Mouse (Mus musculus): Measurements from ENCODE around the gene Synpo2. TPM values are rescaled to one million over a fixed set of nuclear protein-coding genes. Genes with fewer than 3 reads are reported as not detected.

Synpo2 gene
- total and polyA plus RNA-seq, 2 experiments from 2014 or later: 1.6 to 2.5 TPM

DNA sequence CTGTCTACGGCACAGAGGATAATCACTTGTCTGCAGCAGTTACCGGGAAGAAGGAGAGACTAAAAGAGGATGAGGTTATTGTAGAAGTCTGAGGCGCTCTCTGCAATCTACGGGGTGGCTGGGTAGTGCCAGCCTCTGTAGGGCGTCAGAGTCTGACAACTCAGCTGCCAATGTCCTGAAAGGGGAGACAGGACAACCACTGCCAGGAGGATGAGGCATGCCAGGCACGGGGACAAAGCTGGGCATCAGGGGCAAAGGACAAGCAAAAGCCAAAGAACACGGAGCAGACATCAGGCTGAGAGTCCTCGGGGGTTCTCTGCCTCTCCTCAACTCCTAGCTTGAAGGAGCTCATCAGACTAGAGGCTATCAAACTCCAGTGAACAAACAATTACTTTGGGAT, 82.6 kb downstream of the Synpo2 start:
- no peak overlapping the region for H3K9ac ChIP-seq
- H3K4me2 ChIP-seq (ENCODE audit: low read depth): no peak overlapping the region
- H3K27me3 ChIP-seq (ENCODE audit: insufficient read depth, low read length): no peaks in the 10 kb centered on the region
- no peak for ATAC-seq
- no peak overlapping the region for H3K27ac ChIP-seq (ENCODE audit: low read depth, low read length)
- no peak overlapping the region for H3K4me3 ChIP-seq (ENCODE audit: low read depth, low read length)
- H3K9me3 ChIP-seq (ENCODE audit: low read length): no peaks in the 10 kb centered on the region
- TF ChIP-seq CTCF (IDR thresholded peaks at IDR 0.05; ENCODE audit: low read depth): no peak
- no peak for DNase-seq
- H3K4me1 ChIP-seq (ENCODE audit: insufficient read depth): no peaks in the 10 kb centered on the region
- no peaks in the 10 kb centered on the region for H3K36me3 ChIP-seq (ENCODE audit: insufficient read depth)
- 83% methylated on average over 8 of the region's 8 CpGs for WGBS

DNA sequence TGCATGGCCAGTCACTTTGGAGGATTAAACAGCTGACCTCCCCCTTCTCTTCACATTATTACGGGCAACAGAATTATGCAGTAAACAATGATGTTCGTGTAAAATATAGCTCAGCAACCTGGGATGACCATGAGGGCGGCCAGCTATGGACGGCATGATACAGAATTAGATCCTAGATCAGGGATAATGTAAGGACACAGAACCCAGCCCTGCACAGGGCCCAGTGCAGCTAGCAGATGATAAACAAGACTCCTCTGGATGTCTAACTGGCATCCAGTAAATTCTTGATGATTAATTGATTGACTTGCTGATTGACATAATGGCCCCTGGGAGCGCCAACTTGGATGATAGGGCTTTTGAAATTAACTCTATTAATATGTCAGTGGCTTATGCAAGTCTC, 83.0 kb downstream of the Synpo2 start:
- H3K4me1 ChIP-seq (ENCODE audit: insufficient read depth): no peaks in the 10 kb centered on the region
- no peak overlapping the region for H3K4me2 ChIP-seq (ENCODE audit: low read depth)
- H3K27me3 ChIP-seq (ENCODE audit: insufficient read depth, low read length): no peaks in the 10 kb centered on the region
- H3K9me3 ChIP-seq (ENCODE audit: low read length): no peaks in the 10 kb centered on the region
- WGBS: 91% methylated on average over 5 of the region's 5 CpGs
- DNase-seq (no peak), ATAC-seq (no peak)
- H3K36me3 ChIP-seq (ENCODE audit: insufficient read depth): no peaks in the 10 kb centered on the region
- no peak overlapping the region for H3K9ac ChIP-seq
- H3K4me3 ChIP-seq (ENCODE audit: low read depth, low read length): no peak overlapping the region
- no peak overlapping the region for H3K27ac ChIP-seq (ENCODE audit: low read depth, low read length)
- no peak for TF ChIP-seq CTCF (IDR thresholded peaks at IDR 0.05; ENCODE audit: low read depth)

DNA sequence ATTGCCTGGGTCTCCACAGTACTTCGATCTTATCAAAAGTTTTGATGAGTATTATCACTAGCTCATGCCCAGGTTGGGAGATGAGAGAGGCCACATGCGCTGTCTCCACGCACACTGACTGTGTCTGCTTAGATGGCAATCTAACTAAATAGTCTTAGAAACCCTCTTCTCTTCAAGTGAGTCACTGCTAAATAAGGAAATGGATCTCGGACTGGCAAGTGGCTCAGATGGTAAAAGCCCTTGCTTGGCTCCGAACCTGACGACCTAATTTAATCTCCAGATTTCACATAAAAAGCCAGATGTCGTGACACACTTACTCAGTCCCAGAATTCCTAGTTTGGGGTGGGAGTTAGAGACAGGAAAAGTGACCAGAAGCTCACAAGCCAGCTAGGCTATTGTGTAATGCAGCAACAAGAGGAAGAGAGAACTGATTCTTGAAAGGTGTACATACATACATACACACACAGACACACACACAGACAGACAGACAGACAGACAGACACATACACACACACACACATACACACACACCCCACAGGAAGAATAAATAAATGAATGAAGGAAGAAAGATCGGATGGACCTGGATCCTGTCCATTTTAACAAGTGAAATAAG, 85.3 kb downstream of the Synpo2 start:
- no peak overlapping the region for H3K27ac ChIP-seq (ENCODE audit: low read depth, low read length)
- WGBS: 71% methylated on average over 8 of the region's 8 CpGs

DNA sequence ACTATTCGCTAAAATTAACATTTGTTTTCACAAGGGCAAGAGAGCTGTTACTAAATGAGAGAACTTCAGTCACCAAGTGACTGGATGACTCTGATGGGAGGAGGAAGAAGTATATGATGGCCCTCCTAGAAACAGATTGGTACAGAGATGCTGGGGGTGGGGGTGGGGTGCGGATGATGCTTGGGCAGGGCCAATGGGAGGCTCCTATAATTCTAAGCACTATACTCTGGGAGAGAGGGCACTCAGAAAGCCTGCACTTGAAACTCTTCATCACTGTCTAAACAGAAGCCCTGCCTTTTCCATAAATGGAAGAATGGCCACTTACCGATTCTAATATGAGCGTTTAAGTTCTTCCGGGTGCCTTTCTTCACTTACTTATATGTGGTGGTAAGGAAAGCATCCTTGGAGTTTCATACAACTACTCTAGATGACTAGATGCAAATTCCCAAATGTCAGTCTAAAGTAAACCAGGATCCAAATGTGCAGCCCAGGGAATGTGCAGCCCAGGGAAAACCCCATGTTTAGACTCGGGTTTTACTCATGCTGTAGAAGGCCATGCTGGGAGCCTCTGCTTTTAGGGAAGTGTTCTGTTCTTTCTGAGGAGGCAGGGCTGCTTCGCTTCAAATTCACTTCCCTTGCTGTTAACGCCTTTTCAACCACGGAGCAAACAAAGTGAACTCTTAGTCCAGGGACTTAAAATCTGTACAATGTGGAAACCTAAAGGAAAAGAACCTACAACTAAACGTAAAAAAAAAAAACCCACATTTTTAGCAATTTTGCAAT, 86.4 kb downstream of the Synpo2 start:
- 72% methylated on average over 10 of the region's 10 CpGs for WGBS
- Histone ChIP-seq H3K4me2 (ENCODE audit: low read depth) (no peak overlapping the region), H3K36me3 (ENCODE audit: insufficient read depth) (no peaks in the 10 kb centered on the region), H3K27ac (ENCODE audit: low read depth, low read length) (no peak overlapping the region), H3K9me3 (ENCODE audit: low read length) (no peaks in the 10 kb centered on the region), H3K4me1 (ENCODE audit: insufficient read depth) (no peaks in the 10 kb centered on the region), H3K4me3 (ENCODE audit: low read depth, low read length) (no peak overlapping the region), H3K27me3 (ENCODE audit: insufficient read depth, low read length) (no peaks in the 10 kb centered on the region), H3K9ac (no peak overlapping the region)
- no peak for TF ChIP-seq CTCF (IDR thresholded peaks at IDR 0.05; ENCODE audit: low read depth)
- DNase-seq (no peak), ATAC-seq (no peak)

More for the DNA sequence above, 85.3 kb downstream of the Synpo2 start:
- Histone ChIP-seq H3K9me3 (ENCODE audit: low read length) (no peaks in the 10 kb centered on the region), H3K4me3 (ENCODE audit: low read depth, low read length) (no peak overlapping the region), H3K9ac (no peak overlapping the region), H3K4me1 (ENCODE audit: insufficient read depth) (no peaks in the 10 kb centered on the region), H3K27me3 (ENCODE audit: insufficient read depth, low read length) (no peaks in the 10 kb centered on the region), H3K36me3 (ENCODE audit: insufficient read depth) (no peaks in the 10 kb centered on the region), H3K4me2 (ENCODE audit: low read depth) (no peak overlapping the region)
- ATAC-seq: no peak
- DNase-seq: no peak
- TF ChIP-seq CTCF (IDR thresholded peaks at IDR 0.05; ENCODE audit: low read depth): no peak

DNA sequence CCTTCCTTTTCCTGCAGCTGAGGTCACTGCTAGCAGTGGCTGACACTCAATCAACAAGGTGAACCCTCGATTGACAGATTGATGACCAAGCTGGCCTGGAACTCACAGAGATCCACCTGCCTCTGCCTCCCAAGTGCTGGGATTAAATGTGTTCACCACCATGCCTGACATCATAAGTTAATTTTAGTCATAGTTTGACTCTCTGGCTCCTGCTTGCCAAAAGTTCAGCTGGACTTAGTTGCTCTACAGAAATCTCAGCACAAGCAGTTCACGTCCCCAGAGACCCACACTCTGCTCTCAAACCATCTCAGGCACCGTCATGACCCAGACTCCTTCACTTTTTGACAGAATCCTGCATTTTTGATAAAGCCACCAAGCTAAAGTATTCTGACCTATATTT, 87.3 kb downstream of the Synpo2 start:
- Histone ChIP-seq H3K9ac (no peak overlapping the region), H3K4me3 (ENCODE audit: low read depth, low read length) (no peak overlapping the region), H3K27ac (ENCODE audit: low read depth, low read length) (no peak overlapping the region), H3K4me1 (ENCODE audit: insufficient read depth) (no peaks in the 10 kb centered on the region), H3K27me3 (ENCODE audit: insufficient read depth, low read length) (no peaks in the 10 kb centered on the region), H3K36me3 (ENCODE audit: insufficient read depth) (no peaks in the 10 kb centered on the region), H3K4me2 (ENCODE audit: low read depth) (no peak overlapping the region), H3K9me3 (ENCODE audit: low read length) (no peaks in the 10 kb centered on the region)
- WGBS: 83% methylated on average over 3 of the region's 3 CpGs
- DNase-seq: no peak
- TF ChIP-seq CTCF (IDR thresholded peaks at IDR 0.05; ENCODE audit: low read depth): no peak
- no peak for ATAC-seq

DNA sequence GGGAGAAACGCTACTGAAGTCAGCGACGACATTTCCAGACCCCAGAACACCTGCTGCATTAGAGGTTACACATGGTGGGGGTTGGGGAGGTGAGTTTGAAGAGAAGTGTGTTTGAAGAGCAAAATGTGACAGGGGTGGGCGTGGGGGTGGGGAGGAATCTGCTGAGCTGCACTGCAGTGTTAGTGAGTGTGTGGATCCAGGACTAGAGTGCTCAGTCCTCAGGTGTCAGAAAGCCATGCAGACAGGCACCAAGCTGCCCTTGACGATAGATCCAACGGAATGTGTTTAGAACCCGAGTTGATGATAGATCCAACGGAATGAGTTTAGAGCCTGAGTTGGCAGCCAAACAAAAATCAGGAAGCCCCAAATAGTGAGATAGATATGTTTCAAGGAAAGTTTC, 89.4 kb downstream of the Synpo2 start:
- WGBS: 82% methylated on average over 8 of the region's 8 CpGs
- no peaks in the 10 kb centered on the region for H3K27me3 ChIP-seq (ENCODE audit: insufficient read depth, low read length)
- no peak overlapping the region for H3K9ac ChIP-seq
- DNase-seq: no peak
- H3K36me3 ChIP-seq (ENCODE audit: insufficient read depth): no peaks in the 10 kb centered on the region
- no peak overlapping the region for H3K27ac ChIP-seq (ENCODE audit: low read depth, low read length)
- H3K9me3 ChIP-seq (ENCODE audit: low read length): no peaks in the 10 kb centered on the region
- no peak for TF ChIP-seq CTCF (IDR thresholded peaks at IDR 0.05; ENCODE audit: low read depth)
- no peak for ATAC-seq
- no peak overlapping the region for H3K4me3 ChIP-seq (ENCODE audit: low read depth, low read length)
- no peak overlapping the region for H3K4me2 ChIP-seq (ENCODE audit: low read depth)
- no peaks in the 10 kb centered on the region for H3K4me1 ChIP-seq (ENCODE audit: insufficient read depth)

DNA sequence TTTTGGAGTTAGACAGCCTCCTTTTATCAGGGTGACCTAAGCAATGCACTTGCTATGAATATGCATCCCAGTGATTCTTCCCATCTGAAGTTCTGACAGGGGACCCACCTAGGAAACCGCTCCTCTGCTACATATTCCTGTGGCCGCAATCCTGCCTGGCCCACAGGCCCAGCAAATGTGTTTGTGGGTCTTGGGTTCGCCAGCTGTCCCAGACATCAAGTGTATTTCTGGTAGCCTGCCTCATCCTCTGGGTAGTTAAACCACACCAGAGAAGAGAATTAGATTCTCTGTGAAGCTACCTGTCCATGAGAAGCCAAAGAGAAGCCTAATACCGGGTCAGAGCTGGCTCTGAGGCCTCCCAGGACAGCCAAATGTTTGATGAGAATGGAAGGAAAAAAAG, 90.0 kb downstream of the Synpo2 start:
- no peaks in the 10 kb centered on the region for H3K27me3 ChIP-seq (ENCODE audit: insufficient read depth, low read length)
- no peaks in the 10 kb centered on the region for H3K4me1 ChIP-seq (ENCODE audit: insufficient read depth)
- TF ChIP-seq CTCF (IDR thresholded peaks at IDR 0.05; ENCODE audit: low read depth): no peak
- no peaks in the 10 kb centered on the region for H3K36me3 ChIP-seq (ENCODE audit: insufficient read depth)
- H3K4me2 ChIP-seq (ENCODE audit: low read depth): no peak overlapping the region
- H3K27ac ChIP-seq (ENCODE audit: low read depth, low read length): no peak overlapping the region
- no peak overlapping the region for H3K9ac ChIP-seq
- no peak overlapping the region for H3K4me3 ChIP-seq (ENCODE audit: low read depth, low read length)
- DNase-seq (no peak), ATAC-seq (no peak)
- H3K9me3 ChIP-seq (ENCODE audit: low read length): no peaks in the 10 kb centered on the region
- 83% methylated on average over 4 of the region's 4 CpGs for WGBS
